8 mouse cellular contexts compared by ENCODE assay signal in the genomic region with DNA sequence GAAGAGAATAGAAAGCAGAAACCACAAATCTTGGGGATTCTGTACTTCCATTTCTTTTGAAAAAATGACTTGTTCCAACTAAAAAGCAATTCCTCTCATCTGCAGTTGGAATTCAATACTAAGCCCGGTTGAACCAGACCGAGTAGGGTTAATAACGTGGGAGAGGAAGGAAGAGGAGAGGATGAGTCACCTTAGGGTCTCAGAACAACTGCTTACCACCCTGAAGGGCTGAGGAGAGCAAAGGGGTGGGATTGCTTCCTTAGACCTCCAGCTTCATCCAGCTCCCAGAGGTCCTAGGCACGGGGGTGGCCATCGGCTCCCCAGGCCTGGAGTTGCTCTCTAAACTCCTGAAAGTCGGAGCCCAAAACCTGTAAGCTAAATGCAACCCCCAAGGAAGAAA. TPM values are rescaled to one million over a fixed set of nuclear protein-coding genes. Genes with fewer than 3 reads are reported as not detected.
A peak's percentile ranks its signal among the peaks of the same experiment; 100 is the strongest.
DNase-seq lines count a peak whose midpoint lies in the region; ATAC-seq and TF ChIP-seq lines count a peak whose summit lies in the region.

No protein-coding gene starts in this region.

- no peaks in the 10 kb centered on the region for H3K27me3 ChIP-seq in heart, postnatal 0 days (ENCODE audit: control insufficient read depth, insufficient read depth, low read length)
- no peaks in the 10 kb centered on the region for H3K27me3 ChIP-seq in hindbrain, embryonic 14.5 days (ENCODE audit: control insufficient read depth, insufficient read depth, low read length)
- no peaks in the 10 kb centered on the region for H3K27me3 ChIP-seq in midbrain, embryonic 14.5 days (ENCODE audit: control insufficient read depth, insufficient read depth, low read length)

- ATAC-seq in heart, postnatal 0 days (ENCODE audit: insufficient read depth, low read depth) = no peak
- no peak for ATAC-seq in hindbrain, embryonic 14.5 days (ENCODE audit: low FRiP score)
- ATAC-seq in midbrain, embryonic 14.5 days (ENCODE audit: low FRiP score, low TSS enrichment) = no peak

- H3K9ac ChIP-seq in heart, postnatal 0 days (replicated peaks; ENCODE audit: low read depth, low read length) = peak overlapping the region; percentile 79
- H3K9ac ChIP-seq in hindbrain, embryonic 14.5 days = peak overlapping the region; percentile 75
- H3K9ac ChIP-seq in midbrain, embryonic 14.5 days (replicated peaks; ENCODE audit: low read length) = peak overlapping the region; percentile 77; the same call in 1 of the 2 replicates

- H3K4me3 ChIP-seq in heart, postnatal 0 days (ENCODE audit: low read depth, low read length) = peak overlapping the region; percentile 73
- peak overlapping the region; percentile 49 for H3K4me3 ChIP-seq in hindbrain, embryonic 14.5 days (replicated peaks; ENCODE audit: low read length)
- peak overlapping the region; percentile 76 for H3K4me3 ChIP-seq in midbrain, embryonic 14.5 days (replicated peaks; ENCODE audit: low read depth, low read length)

- 12% methylated on average over 6 of the region's 6 CpGs for WGBS in heart, postnatal 0 days
- WGBS in hindbrain, embryonic 14.5 days = 18% methylated on average over 6 of the region's 6 CpGs
- 9% methylated on average over 6 of the region's 6 CpGs for WGBS in midbrain, embryonic 14.5 days

- H3K9me3 ChIP-seq in heart, postnatal 0 days (replicated peaks; ENCODE audit: control insufficient read depth, low read length) = no peaks in the 10 kb centered on the region
- H3K9me3 ChIP-seq in hindbrain, embryonic 14.5 days (ENCODE audit: control insufficient read depth, low read length) = no peaks in the 10 kb centered on the region
- no peaks in the 10 kb centered on the region for H3K9me3 ChIP-seq in midbrain, embryonic 14.5 days (ENCODE audit: control insufficient read depth, low read length)

- peaks cover 30% of the 10 kb centered on the region for H3K4me1 ChIP-seq in heart, postnatal 0 days (ENCODE audit: control insufficient read depth, insufficient read depth)
- H3K4me1 ChIP-seq in hindbrain, embryonic 14.5 days (replicated peaks; ENCODE audit: control insufficient read depth, insufficient read depth, low read length) = peaks cover 38% of the 10 kb centered on the region
- peaks cover 31% of the 10 kb centered on the region for H3K4me1 ChIP-seq in midbrain, embryonic 14.5 days (ENCODE audit: control insufficient read depth, insufficient read depth, low read length)

- no peak for TF ChIP-seq EP300 in heart, postnatal 0 days (IDR thresholded peaks at IDR 0.05; ENCODE audit: low read depth)

- no peak for DNase-seq in heart, postnatal 0 days (ENCODE audit: low spot score)
- DNase-seq in heart, adult 9 months (ENCODE audit: low spot score in 2 of 2) = no peak
- peak; percentile 26 for DNase-seq in adipocyte (ENCODE audit: low spot score)
- no peak for DNase-seq in hindbrain, embryonic 14.5 days (ENCODE audit: low spot score)
- DNase-seq in midbrain, embryonic 14.5 days = no peak
- DNase-seq in spleen, adult 12 weeks (ENCODE audit: low spot score) = no peak
- DNase-seq in urinary bladder, postnatal 36 days (ENCODE audit: low spot score in 2 of 2) = no peak
- no peak for DNase-seq in layer of hippocampus, adult 9-11 months

- peak overlapping the region; percentile 98 for H3K27ac ChIP-seq in heart, postnatal 0 days (ENCODE audit: low read depth)
- peak overlapping the region; percentile 94 for H3K27ac ChIP-seq in hindbrain, embryonic 14.5 days
- H3K27ac ChIP-seq in midbrain, embryonic 14.5 days (replicated peaks; ENCODE audit: low read depth, low read length) = peak overlapping the region; percentile 92

- peaks cover 16% of the 10 kb centered on the region for H3K36me3 ChIP-seq in heart, postnatal 0 days (replicated peaks; ENCODE audit: control insufficient read depth, insufficient read depth, low read length)
- H3K36me3 ChIP-seq in hindbrain, embryonic 14.5 days (replicated peaks; ENCODE audit: control insufficient read depth, insufficient read depth) = peaks cover 32% of the 10 kb centered on the region
- peaks cover 30% of the 10 kb centered on the region for H3K36me3 ChIP-seq in midbrain, embryonic 14.5 days (ENCODE audit: control insufficient read depth, insufficient read depth, low read length)

- TF ChIP-seq CTCF in heart, postnatal 0 days (IDR thresholded peaks at IDR 0.05; ENCODE audit: low read depth) = no peak

- H3K4me2 ChIP-seq in heart, postnatal 0 days (ENCODE audit: low read depth, low read length) = peak overlapping the region; percentile 80
- peak overlapping the region; percentile 74 for H3K4me2 ChIP-seq in hindbrain, embryonic 14.5 days (replicated peaks)
- H3K4me2 ChIP-seq in midbrain, embryonic 14.5 days (ENCODE audit: low read length) = peak overlapping the region; percentile 62

RNA-seq across cellular contexts. Expression of a gene that starts 0.5 kb away (rescaled TPM):
- 28.6 and 29.7 TPM in 2 replicates for total RNA-seq in heart, postnatal 0 days (2014; rRNA removed; ENCODE audit: low replicate concordance)
- 27.6 and 29.8 TPM in 2 replicates for polyA plus RNA-seq in heart, postnatal 0 days (2015; fragmentation: Nextera tagmentation; extraction: Ambion mirVana)
- polyA plus RNA-seq in hindbrain, embryonic 14.5 days (2014; fragmentation: Nextera tagmentation; extraction: Ambion mirVana) = 34.6 and 35.1 TPM in 2 replicates
- polyA plus RNA-seq in midbrain, embryonic 14.5 days (2014; fragmentation: Nextera tagmentation; extraction: Ambion mirVana) = 38.6 and 42.7 TPM in 2 replicates

RNA-seq across cellular contexts. Expression of a gene that starts 0.8 kb away (rescaled TPM):
- 17.9 and 24.4 TPM in 2 replicates for total RNA-seq in heart, postnatal 0 days (2014; rRNA removed; ENCODE audit: low replicate concordance)
- 11.1 and 11.6 TPM in 2 replicates for polyA plus RNA-seq in heart, postnatal 0 days (2015; fragmentation: Nextera tagmentation; extraction: Ambion mirVana)
- polyA plus RNA-seq in hindbrain, embryonic 14.5 days (2014; fragmentation: Nextera tagmentation; extraction: Ambion mirVana) = 13.3 and 14.8 TPM in 2 replicates
- 11.7 and 13.1 TPM in 2 replicates for polyA plus RNA-seq in midbrain, embryonic 14.5 days (2014; fragmentation: Nextera tagmentation; extraction: Ambion mirVana)

RNA-seq across cellular contexts. Expression of a gene that starts 12.7 kb away (rescaled TPM):
- total RNA-seq in heart, postnatal 0 days (2014; rRNA removed; ENCODE audit: low replicate concordance) = 5.1 and 9.0 TPM in 2 replicates
- polyA plus RNA-seq in heart, postnatal 0 days (2015; fragmentation: Nextera tagmentation; extraction: Ambion mirVana) = 1.00 and 1.5 TPM in 2 replicates
- polyA plus RNA-seq in hindbrain, embryonic 14.5 days (2014; fragmentation: Nextera tagmentation; extraction: Ambion mirVana) = 0.65 and 0.80 TPM in 2 replicates
- polyA plus RNA-seq in midbrain, embryonic 14.5 days (2014; fragmentation: Nextera tagmentation; extraction: Ambion mirVana) = 0.22 and 0.41 TPM in 2 replicates

RNA-seq across cellular contexts. Expression of a gene that starts 13.8 kb away (rescaled TPM):
- 19.4 and 20.0 TPM in 2 replicates for total RNA-seq in heart, postnatal 0 days (2014; rRNA removed; ENCODE audit: low replicate concordance)
- 135 and 141 TPM in 2 replicates for polyA plus RNA-seq in heart, postnatal 0 days (2015; fragmentation: Nextera tagmentation; extraction: Ambion mirVana)
- 137 and 139 TPM in 2 replicates for polyA plus RNA-seq in hindbrain, embryonic 14.5 days (2014; fragmentation: Nextera tagmentation; extraction: Ambion mirVana)
- 150 and 152 TPM in 2 replicates for polyA plus RNA-seq in midbrain, embryonic 14.5 days (2014; fragmentation: Nextera tagmentation; extraction: Ambion mirVana)

RNA-seq across cellular contexts. Expression of a gene that starts 18.1 kb away (rescaled TPM):
- 27.6 and 32.1 TPM in 2 replicates for total RNA-seq in heart, postnatal 0 days (2014; rRNA removed; ENCODE audit: low replicate concordance)
- polyA plus RNA-seq in heart, postnatal 0 days (2015; fragmentation: Nextera tagmentation; extraction: Ambion mirVana) = 20.2 and 26.7 TPM in 2 replicates
- polyA plus RNA-seq in hindbrain, embryonic 14.5 days (2014; fragmentation: Nextera tagmentation; extraction: Ambion mirVana) = 27.8 and 28.4 TPM in 2 replicates
- polyA plus RNA-seq in midbrain, embryonic 14.5 days (2014; fragmentation: Nextera tagmentation; extraction: Ambion mirVana) = 23.4 and 24.8 TPM in 2 replicates
